Mouse (Mus musculus) hindbrain, embryonic 11.5 days (tissue): Measurements from ENCODE around the gene Plekhd1. TPM values are rescaled to one million over a fixed set of nuclear protein-coding genes. Genes with fewer than 3 reads are reported as not detected.
A peak's percentile ranks its signal among the peaks of the same experiment; 100 is the strongest.

Experiments used
- ATAC-seq: fragments of 200-750 bp; cut with Nextera tagmentation; 2 replicates; pipeline ENCODE4 v1.8.0; 2017; ENCODE audit warnings: mild to moderate bottlenecking, moderate TSS enrichment, moderate library complexity; ENCODE audit not compliant: low FRiP score
- DNase-seq: peaks from one replicate; pipeline ENCODE4 v3.0.0-alpha.2; 2015; ENCODE audit warnings: low spot score
- H3K27ac ChIP-seq: fragments of 300-500 bp; sonication (generic); 2 replicates; pipeline ENCODE4 v1.5.1; 2014; ENCODE audit warnings: mild to moderate bottlenecking, low read depth, low read length
- H3K27me3 ChIP-seq: fragments of 300-500 bp; sonication (generic); 2 replicates; pipeline ENCODE4 v1.6.1; 2014; ENCODE audit warnings: mild to moderate bottlenecking, low read length, moderate library complexity, mixed read lengths; ENCODE audit not compliant: control insufficient read depth, insufficient read depth
- H3K36me3 ChIP-seq: fragments of 300-500 bp; sonication (generic); 2 replicates; pipeline ENCODE4 v1.6.1; 2014; ENCODE audit warnings: mild to moderate bottlenecking, low read length, moderate library complexity, mixed read lengths; ENCODE audit not compliant: control insufficient read depth, insufficient read depth
- H3K4me1 ChIP-seq: fragments of 300-500 bp; sonication (generic); replicated peaks from 2 replicates; pipeline ENCODE4 v1.6.1; 2014; ENCODE audit warnings: low read length, mixed read lengths; ENCODE audit not compliant: control insufficient read depth, insufficient read depth
- H3K4me2 ChIP-seq: fragments of 300-500 bp; sonication (generic); replicated peaks from 2 replicates; pipeline ENCODE4 v1.6.1; 2014; ENCODE audit warnings: mild to moderate bottlenecking, low read depth, low read length
- H3K4me3 ChIP-seq: fragments of 300-500 bp; sonication (generic); 2 replicates; pipeline ENCODE4 v1.5.1; 2014; ENCODE audit warnings: low read depth, low read length
- H3K9ac ChIP-seq: fragments of 300-500 bp; sonication (generic); 2 replicates; pipeline ENCODE4 v1.6.1; 2014; ENCODE audit warnings: low read depth, low read length
- H3K9me3 ChIP-seq: fragments of 300-500 bp; sonication (generic); 2 replicates; pipeline ENCODE4 v1.6.1; 2016; ENCODE audit warnings: low read length; ENCODE audit not compliant: control insufficient read depth
- WGBS: fragments of 180-500 bp; shearing (Covaris S2); extraction: QIAGEN DNeasy Blood & Tissue Kit; methylation state at CpG from one replicate; pipeline ENCODE4 v1.1.7; 2014; 5-methylcytosine and 5-hydroxymethylcytosine counted together
- polyA plus RNA-seq: library from polyadenylated mRNA; unstranded; fragments of >200 nt; fragmentation: Nextera tagmentation; extraction: Ambion mirVana; gene quantifications from 2 replicates; pipeline ENCODE4 v1.2.1, GENCODE M21; 2014

Plekhd1 gene
- polyA plus RNA-seq, 1 experiment from 2014 or later, result 1.1 TPM

DNA sequence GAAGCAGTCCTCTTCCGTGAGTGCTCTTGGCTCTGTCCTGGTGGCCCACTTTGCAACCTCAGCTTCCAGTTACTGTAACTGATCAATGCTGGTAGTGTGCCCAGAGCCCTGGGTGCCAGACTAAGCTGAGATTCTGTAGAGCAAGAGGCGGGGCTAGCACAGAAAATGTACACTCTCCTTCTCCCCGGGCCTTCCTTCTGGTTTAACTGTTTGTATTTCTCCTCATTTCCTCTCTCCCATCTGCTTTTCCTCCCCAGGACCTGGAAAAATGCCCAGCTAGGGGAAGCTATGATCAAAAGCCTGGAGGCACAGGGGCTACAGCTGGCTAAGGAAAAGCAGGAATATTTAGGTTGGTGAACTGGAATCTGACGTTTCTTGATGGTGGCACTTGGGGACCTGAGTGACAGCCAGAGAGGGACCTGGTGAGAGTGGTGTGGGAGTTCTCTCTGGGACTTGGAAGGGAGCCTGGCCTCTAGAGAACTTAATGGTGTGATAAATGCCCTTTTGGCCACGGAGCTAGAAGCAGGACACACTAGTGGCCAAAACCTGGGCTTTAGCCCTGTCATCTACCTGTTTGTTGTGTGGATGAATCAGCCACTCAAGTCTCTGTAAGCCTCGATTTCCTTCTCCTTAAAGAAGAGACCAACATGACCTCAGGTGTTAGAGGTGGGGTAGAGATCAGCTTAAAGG lies 14.7 kb downstream of the Plekhd1 start:
- Histone ChIP-seq H3K27ac (no peak overlapping the region), H3K9me3 (no peaks in the 10 kb centered on the region), H3K4me1 (0 out of 2 replicates have a peak, but pooled peaks cover 2% of the 10 kb centered on the region), H3K4me3 (no peak overlapping the region), H3K27me3 (no peaks in the 10 kb centered on the region), H3K9ac (no peak overlapping the region), H3K4me2 (no peak overlapping the region), H3K36me3 (no peaks in the 10 kb centered on the region)
- DNase-seq, result no peak
- WGBS, result 72% methylated on average over 6 of the region's 6 CpGs
- ATAC-seq, result no peak

DNA sequence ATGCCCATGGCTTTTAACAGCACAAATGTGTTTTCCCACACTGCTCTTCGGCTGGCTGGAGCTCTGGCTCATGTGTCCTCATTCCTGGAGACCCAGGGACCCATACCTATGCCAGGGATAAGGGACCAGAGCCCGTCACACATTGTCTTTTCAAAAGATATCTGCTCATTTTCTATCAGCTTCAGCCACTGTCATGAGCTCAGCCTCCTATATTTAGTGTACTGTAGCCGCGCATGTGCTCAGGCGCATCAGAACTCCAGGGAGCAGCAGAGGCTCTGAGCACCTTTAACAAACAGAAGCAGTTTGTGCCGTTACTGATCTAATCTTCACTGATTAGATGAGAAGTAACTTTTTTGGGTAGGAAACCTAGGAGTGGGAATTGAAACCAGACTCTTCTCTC lies 23.5 kb downstream of the Plekhd1 start:
- H3K27me3 ChIP-seq, result no peaks in the 10 kb centered on the region
- 78% methylated on average over 6 of the region's 6 CpGs for WGBS
- H3K9ac ChIP-seq, result no peak overlapping the region
- no peak overlapping the region for H3K4me2 ChIP-seq
- H3K9me3 ChIP-seq, result no peaks in the 10 kb centered on the region
- DNase-seq (no peak), ATAC-seq (no peak)
- H3K36me3 ChIP-seq, result no peaks in the 10 kb centered on the region
- no peak overlapping the region for H3K27ac ChIP-seq
- no peak overlapping the region for H3K4me3 ChIP-seq
- H3K4me1 ChIP-seq, result no peaks in the 10 kb centered on the region; the same call in 1 of the 2 replicates

DNA sequence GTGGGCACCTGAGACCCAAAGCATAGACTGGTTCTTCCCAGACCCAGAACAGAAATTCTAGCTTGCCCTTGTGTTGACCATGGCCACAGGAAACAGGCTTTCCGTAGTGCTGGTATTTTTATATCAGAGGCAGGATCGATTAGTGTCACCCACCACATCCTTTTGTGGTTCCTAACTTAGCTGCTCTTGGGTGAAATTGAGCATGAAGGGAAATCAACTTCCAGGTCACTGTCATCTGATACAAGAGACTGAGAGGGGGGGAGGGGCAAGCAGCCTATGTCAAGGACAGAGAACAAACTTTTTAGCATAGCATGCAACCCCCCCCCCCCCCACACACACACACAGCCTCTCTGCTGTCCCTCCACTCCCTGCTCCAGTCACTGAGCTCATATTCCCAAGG lies 26.8 kb downstream of the Plekhd1 start:
- no peak for ATAC-seq
- WGBS, result 70% methylated on average over 2 of the region's 2 CpGs
- no peaks in the 10 kb centered on the region for H3K27me3 ChIP-seq

DNA sequence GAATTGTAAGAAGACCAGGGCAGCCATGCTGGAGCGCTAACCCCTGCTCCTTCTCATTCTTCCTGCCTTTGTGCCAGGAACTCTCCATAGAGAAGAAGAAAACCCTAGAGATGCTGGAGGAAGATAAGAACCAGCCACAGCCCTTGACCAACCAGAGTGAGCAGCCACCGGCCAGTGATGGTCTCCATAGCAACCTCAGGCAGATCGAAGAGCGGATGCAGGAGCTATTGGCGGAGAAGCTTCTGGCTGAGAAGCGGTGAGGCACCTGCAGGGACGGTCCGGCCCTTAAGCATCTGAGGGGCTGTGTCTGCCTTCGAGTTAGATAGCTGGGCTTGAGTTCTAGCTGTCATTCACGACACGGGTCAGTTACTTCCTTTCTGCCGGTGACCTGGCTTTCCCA lies 28.1 kb downstream of the Plekhd1 start:
- H3K9me3 ChIP-seq, result no peaks in the 10 kb centered on the region
- no peaks in the 10 kb centered on the region for H3K36me3 ChIP-seq
- no peak overlapping the region for H3K4me2 ChIP-seq
- H3K4me1 ChIP-seq, result no peaks in the 10 kb centered on the region; the same call in 1 of the 2 replicates
- ATAC-seq, result no peak
- no peak overlapping the region for H3K4me3 ChIP-seq
- no peaks in the 10 kb centered on the region for H3K27me3 ChIP-seq
- 55% methylated on average over 12 of the region's 12 CpGs for WGBS
- DNase-seq, result no peak
- H3K9ac ChIP-seq, result no peak overlapping the region
- no peak overlapping the region for H3K27ac ChIP-seq

More for the DNA sequence above, 26.8 kb downstream of the Plekhd1 start:
- Histone ChIP-seq H3K9me3 (no peaks in the 10 kb centered on the region), H3K27ac (no peak overlapping the region), H3K36me3 (no peaks in the 10 kb centered on the region), H3K9ac (no peak overlapping the region), H3K4me3 (no peak overlapping the region), H3K4me2 (no peak overlapping the region), H3K4me1 (no peaks in the 10 kb centered on the region; the same call in 1 of the 2 replicates)
- DNase-seq, result no peak

DNA sequence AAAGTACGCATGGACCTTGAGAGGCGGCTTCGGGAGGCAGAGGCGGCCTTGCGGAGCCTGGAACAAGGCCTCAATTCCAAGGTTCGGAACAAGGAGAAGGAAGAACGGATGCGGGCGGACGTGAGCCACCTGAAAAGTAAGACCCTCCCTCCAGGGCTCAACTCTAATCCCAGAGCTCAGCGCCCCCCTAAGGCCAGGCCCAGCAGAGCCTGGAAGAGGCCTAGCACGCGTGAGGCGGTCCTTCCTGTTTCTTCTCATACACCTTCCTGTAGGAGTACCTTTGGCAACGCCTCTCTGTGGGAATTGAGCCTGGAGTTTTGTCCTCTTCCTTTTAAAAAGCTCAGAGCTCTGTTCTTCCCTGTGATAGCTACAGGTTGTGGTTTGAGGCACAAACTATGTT lies 29.1 kb downstream of the Plekhd1 start:
- Histone ChIP-seq H3K27ac (no peak overlapping the region), H3K4me3 (no peak overlapping the region), H3K4me2 (no peak overlapping the region), H3K9me3 (no peaks in the 10 kb centered on the region), H3K36me3 (no peaks in the 10 kb centered on the region), H3K4me1 (no peaks in the 10 kb centered on the region; the same call in 1 of the 2 replicates), H3K9ac (no peak overlapping the region), H3K27me3 (no peaks in the 10 kb centered on the region)
- ATAC-seq, result no peak
- 79% methylated on average over 15 of the region's 15 CpGs for WGBS
- no peak for DNase-seq

DNA sequence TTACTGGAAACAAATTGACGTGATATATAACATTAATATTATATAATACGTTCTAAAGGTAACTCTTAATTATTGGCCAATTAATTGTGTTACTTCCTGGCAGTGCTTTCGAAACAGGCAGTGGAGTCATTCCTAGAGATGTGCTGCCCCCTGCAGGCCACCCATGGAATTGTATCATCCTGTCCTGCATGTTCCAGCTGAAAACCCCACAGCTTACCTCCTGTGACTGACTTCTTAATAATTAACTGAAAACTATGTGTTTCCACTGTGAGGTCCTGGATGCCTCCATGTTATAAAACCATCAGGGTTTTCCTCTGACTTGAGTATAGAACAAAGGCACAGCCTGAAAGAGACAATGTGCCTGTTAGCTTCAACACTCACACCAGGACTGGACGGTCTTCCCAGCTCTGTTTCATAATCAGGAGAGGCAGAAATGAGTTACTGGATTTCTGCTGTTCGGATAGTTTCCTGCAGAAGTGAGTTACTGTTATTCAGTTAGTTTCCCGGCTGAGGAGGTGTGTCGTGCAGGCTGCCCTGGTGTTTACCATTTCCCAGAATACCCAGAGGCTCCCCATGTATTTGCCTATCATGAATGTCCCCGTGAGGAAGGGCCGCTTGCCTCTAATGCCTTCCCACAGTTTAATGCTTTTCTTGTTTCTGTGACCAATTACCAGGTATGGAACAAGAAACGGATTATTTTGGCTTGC lies 32.6 kb downstream of the Plekhd1 start:
- no peak overlapping the region for H3K4me2 ChIP-seq
- peak; percentile 87 for DNase-seq
- no peak overlapping the region for H3K27ac ChIP-seq
- ATAC-seq, result no peak
- no peaks in the 10 kb centered on the region for H3K36me3 ChIP-seq
- no peak overlapping the region for H3K9ac ChIP-seq
- WGBS, result 27% methylated on average over 10 of the region's 10 CpGs
- H3K4me1 ChIP-seq, result no peaks in the 10 kb centered on the region
- H3K27me3 ChIP-seq, result no peaks in the 10 kb centered on the region
- no peaks in the 10 kb centered on the region for H3K9me3 ChIP-seq
- H3K4me3 ChIP-seq, result no peak overlapping the region

DNA sequence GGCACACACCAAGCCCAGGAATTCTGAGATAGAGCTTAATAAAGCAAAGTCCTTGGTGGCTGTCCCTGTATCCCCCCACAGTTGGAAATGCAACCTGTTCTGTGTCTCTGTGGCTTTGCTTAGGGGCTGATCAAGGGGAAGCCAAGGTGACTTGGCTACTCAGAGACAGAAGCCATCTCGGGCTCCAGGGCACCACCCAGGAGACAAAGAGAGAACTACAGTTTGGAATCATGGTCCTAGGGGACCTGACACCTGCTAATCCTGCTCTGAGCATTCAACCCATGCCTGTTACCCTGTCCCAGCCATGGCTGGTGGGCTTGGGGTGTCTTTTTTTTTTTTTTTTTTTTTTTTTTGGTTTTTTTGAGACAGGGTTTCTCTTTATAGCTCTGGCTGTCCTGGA lies 35.8 kb downstream of the Plekhd1 start:
- Histone ChIP-seq H3K27ac (no peak overlapping the region), H3K9me3 (no peaks in the 10 kb centered on the region), H3K36me3 (no peaks in the 10 kb centered on the region), H3K9ac (no peak overlapping the region), H3K4me3 (no peak overlapping the region), H3K4me2 (no peak overlapping the region), H3K4me1 (no peaks in the 10 kb centered on the region), H3K27me3 (no peaks in the 10 kb centered on the region)
- DNase-seq (no peak), ATAC-seq (no peak)
- 41% methylated on average over 1 of the region's 1 CpGs for WGBS

DNA sequence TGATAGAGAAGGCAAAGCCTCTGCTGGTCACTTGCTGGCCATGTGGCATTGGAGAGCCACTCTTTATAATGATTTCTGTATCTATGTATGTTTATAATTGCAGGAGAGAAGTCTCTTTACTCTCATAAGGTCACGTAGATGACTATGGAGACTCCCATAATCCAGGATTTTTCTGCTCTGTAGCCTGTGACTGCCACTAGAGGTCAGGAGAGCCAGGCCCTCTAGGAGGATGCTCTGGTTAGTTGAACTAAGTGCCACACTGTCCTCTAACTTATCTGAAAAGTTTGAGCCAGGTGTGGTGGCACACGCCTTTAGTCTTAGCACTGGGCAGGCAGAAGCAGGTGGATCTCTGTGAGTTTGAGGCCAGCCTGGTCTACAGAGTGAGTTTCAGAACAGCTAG lies 36.4 kb downstream of the Plekhd1 start:
- ATAC-seq (no peak), DNase-seq (no peak)
- 56% methylated on average over 2 of the region's 2 CpGs for WGBS

More for the DNA sequence above, 36.4 kb downstream of the Plekhd1 start:
- Histone ChIP-seq H3K4me2 (no peak overlapping the region), H3K4me3 (no peak overlapping the region), H3K9ac (no peak overlapping the region), H3K9me3 (no peaks in the 10 kb centered on the region), H3K36me3 (no peaks in the 10 kb centered on the region), H3K4me1 (no peaks in the 10 kb centered on the region), H3K27me3 (no peaks in the 10 kb centered on the region), H3K27ac (no peak overlapping the region)
